Mouse (Mus musculus) heart, embryonic 11.5 days (tissue): ENCODE data around the gene Pced1b. TPM values are rescaled to one million over a fixed set of nuclear protein-coding genes. Genes with fewer than 3 reads are reported as not detected.

ENCODE experiments used
- polyA plus RNA-seq: library from polyadenylated mRNA; unstranded; fragments of >200 nt; fragmentation: Nextera tagmentation; extraction: Ambion mirVana; gene quantifications from 2 replicates; pipeline ENCODE4 v1.2.1, GENCODE M21; 2014

The Pced1b gene
- polyA plus RNA-seq, 1 experiment from 2014 or later = 3.4 TPM

Other genes with a start within 250 kb of the Pced1b start
- gene Slc38a4, start 191.2 kb upstream of the Pced1b start, polyA plus RNA-seq = 177 and 185 TPM in 2 replicates
- gene Amigo2, start 180 bp downstream of the Pced1b start, polyA plus RNA-seq = 3.3 and 3.4 TPM in 2 replicates